In the genomic region with DNA sequence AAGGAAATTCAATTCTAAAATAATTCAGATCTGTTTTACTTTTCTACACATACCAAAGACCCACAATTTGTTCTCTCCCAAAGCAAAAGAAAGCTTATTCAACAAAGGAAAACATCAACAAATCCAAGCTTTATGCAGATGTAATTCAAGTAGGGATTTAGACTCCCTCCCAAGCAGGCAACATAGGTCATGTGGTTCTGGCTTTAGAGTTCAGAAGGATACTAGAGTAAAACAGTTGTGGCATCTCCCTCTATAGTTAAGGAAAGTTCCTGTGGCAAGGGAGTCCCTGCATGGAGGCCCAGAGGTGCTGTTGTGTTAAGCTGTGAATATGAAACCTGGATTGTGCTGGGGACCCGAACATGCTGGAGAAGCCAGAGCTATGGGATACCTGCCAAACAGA, we compare ENCODE assay signal across 27 mouse cellular contexts.
"Had no signal": no experiment of that assay in that cellular context is flagged by ENCODE, and none has a peak within 500 bp of the region (broad histone marks: within the 10 kb centered on the region; RNA-seq: fewer than 3 reads in every experiment).

No protein-coding gene starts in this region.

- H3K4me3 ChIP-seq: embryonic facial prominence, embryonic 12.5 days; erythroblast, embryonic 14.5 days; forebrain, embryonic 10.5 days; forebrain, embryonic 12.5 days; forebrain, embryonic 13.5 days; forebrain, embryonic 15.5 days; gastrocnemius, adult 2 months; heart, adult 2 months had no signal

- H3K27ac ChIP-seq: embryonic facial prominence, embryonic 12.5 days; forebrain, embryonic 10.5 days; forebrain, embryonic 12.5 days; forebrain, embryonic 13.5 days; forebrain, embryonic 15.5 days; gastrocnemius, adult 2 months; heart, adult 2 months had no signal

- ATAC-seq: forebrain, embryonic 13.5 days; forebrain, embryonic 14.5 days; forebrain, embryonic 15.5 days; forebrain, embryonic 16.5 days; forebrain, postnatal 0 days had no signal

- H3K36me3 ChIP-seq: embryonic facial prominence, embryonic 12.5 days; forebrain, embryonic 10.5 days; forebrain, embryonic 12.5 days; forebrain, embryonic 15.5 days had no signal

- H3K9me3 ChIP-seq: embryonic facial prominence, embryonic 12.5 days; forebrain, embryonic 10.5 days; forebrain, embryonic 12.5 days; forebrain, embryonic 13.5 days; forebrain, embryonic 15.5 days had no signal

- H3K4me2 ChIP-seq: embryonic facial prominence, embryonic 12.5 days; forebrain, embryonic 12.5 days; forebrain, embryonic 13.5 days; forebrain, embryonic 15.5 days had no signal

- H3K9ac ChIP-seq: embryonic facial prominence, embryonic 12.5 days; forebrain, embryonic 12.5 days; forebrain, embryonic 13.5 days; forebrain, embryonic 15.5 days; forebrain, postnatal 0 days had no signal

- H3K27me3 ChIP-seq: embryonic facial prominence, embryonic 12.5 days; forebrain, embryonic 12.5 days; forebrain, embryonic 13.5 days; forebrain, embryonic 15.5 days had no signal

- H3K4me1 ChIP-seq: embryonic facial prominence, embryonic 12.5 days; forebrain, embryonic 10.5 days; forebrain, embryonic 12.5 days; forebrain, embryonic 13.5 days; forebrain, embryonic 15.5 days had no signal

- DNase-seq: cerebellum, adult 18-20 months; cerebellum, adult 2 months; cerebellum, adult 8-10 months; cerebellum, adult 9-10 months; cerebellum, adult 9-11 months; cerebellum, postnatal 10 days; cerebellum, postnatal 14 days; cerebellum, postnatal 25 days; cerebellum, postnatal 36 days; embryo, embryonic 11 days; forebrain, postnatal 0 days; gastrocnemius, adult 2 months; gastrocnemius, postnatal 10 days; gastrocnemius, postnatal 14 days; gastrocnemius, postnatal 25 days; gastrocnemius, postnatal 36 days; heart, adult 11 months; heart, adult 18-20 months; heart, adult 2 months had no signal
